Mouse (Mus musculus): ENCODE measurements around the gene Slc35f4. TPM values are rescaled to one million over a fixed set of nuclear protein-coding genes. Genes with fewer than 3 reads are reported as not detected.
"Not testable (repeated sequence)": the region's sequence is repeated elsewhere in the genome, so short reads cannot be mapped to it uniquely, and the experiment has no call there.

Gene Slc35f4
- total RNA-seq, 2 experiments from 2014 or later: not detected

DNA sequence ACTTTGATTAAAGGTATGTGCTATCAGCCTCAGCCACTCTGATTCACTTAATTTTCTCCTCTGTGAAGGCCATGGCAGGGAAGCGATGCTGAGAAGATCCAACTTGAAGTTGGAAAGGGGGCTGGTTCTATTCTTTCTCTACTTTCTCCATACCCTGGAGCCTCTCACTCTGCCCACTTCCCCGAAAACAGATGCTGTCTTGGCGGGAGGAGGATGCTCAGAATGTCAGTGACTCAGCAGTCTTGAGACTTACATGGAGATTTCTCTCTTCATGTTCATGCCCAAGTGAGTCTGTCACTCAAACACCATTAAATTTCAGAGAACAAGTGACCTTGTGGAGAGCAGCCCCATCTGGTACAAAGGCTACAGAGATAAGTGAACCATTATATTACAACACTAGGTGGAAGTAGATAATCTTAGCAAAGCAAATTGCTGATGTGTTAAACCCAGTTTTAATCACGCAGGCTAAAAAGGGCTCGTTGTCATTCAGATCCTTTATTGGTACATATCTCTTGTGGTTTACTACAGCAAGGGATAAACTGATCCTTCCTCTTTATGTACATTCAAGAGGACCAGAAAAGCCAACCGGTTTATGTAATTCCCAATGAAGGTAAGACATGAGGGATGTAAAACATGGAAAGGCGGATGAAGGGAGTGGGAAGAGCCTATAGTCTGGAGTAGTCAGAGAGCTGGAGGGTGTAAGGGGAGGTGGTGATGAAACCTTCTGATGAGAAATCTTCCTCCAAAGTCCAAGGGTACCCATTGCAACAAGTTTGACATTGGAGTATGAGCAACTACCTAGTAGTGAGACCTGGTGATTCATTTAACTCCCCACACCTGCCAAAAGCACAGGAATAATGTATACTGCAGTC, 241.8 kb downstream of the Slc35f4 start:
- ATAC-seq (replicated peaks; ENCODE audit: poor library complexity, severe bottlenecking): no peak

DNA sequence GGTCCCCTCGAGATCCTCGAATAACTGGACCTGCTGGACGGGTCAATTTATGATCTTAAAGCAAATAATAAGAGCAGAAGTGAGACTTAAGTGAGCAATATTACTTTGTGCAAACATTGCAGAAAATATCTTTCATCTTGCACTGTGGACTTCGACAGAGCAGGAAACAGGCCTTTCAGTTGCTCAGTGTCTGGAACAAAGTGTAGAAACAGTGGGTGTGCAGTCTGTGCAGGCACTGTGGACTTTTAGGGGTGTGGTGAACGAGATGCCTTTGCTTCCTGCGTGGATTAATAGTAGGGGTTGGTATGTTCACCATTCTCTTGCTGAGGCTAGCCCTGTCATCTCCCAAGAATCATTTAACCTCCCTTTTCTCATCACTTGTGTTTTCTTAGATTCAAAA, 247.0 kb downstream of the Slc35f4 start:
- no peak for ATAC-seq (replicated peaks; ENCODE audit: poor library complexity, severe bottlenecking)

DNA sequence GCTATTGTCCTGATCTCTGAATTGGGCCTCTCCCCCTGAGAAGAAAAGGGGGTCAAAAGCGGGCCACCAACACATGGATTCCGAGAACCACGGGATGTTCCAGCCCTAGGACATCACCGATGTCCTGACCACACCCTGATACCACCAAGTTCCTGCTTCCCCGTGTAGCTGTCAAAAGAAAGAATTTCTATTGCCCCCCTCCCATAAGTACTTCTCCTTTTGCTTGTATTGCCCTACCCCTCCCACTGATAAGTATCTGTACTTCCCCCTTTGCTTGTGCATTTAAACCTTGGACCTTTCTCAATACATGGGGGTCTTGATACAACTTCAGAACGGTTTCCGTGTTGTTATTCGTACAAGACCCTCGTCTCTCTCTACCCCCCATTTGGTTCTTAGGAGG, 247.4 kb downstream of the Slc35f4 start:
- not testable (repeated sequence) for ATAC-seq (replicated peaks; ENCODE audit: poor library complexity, severe bottlenecking)

DNA sequence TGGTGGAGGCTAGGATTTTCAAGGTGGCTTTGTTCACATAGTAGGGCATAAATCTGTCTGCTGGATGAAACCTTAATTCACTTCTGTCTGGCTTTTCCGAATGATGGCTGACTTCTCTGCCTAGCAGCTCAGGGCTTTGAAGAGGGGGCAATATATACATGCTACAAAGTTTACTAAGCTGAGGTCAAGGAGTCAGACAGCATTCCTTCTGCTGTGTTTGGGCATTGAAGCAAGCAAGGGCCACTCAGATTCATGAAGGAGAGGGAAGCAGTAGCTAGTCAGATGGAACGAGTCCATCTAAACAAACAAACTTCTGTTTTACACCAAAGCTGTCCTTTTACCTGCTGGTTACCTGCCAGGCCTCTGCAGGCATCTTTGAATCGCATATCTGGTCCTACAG, 248.2 kb downstream of the Slc35f4 start:
- no peak for ATAC-seq (replicated peaks; ENCODE audit: poor library complexity, severe bottlenecking)

DNA sequence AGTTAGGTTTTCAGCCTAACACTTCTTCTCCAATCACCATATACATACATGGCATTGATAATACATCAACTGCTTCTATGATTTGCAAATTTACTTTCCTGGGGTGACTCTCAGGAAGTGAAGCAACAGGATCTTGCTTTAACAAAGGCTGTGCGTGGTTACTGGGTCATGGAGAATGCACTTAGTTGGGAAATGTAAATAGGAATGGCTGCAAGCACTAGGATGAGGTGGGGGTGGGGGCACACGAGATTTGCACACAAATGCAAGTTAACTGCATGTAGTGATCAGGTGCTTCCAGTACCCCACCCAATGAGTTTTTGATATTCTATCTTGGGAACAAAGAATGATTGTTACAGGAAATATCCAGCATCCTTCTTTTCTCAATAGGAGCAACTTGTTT, 250.5 kb downstream of the Slc35f4 start:
- no peak for ATAC-seq (replicated peaks; ENCODE audit: poor library complexity, severe bottlenecking)

DNA sequence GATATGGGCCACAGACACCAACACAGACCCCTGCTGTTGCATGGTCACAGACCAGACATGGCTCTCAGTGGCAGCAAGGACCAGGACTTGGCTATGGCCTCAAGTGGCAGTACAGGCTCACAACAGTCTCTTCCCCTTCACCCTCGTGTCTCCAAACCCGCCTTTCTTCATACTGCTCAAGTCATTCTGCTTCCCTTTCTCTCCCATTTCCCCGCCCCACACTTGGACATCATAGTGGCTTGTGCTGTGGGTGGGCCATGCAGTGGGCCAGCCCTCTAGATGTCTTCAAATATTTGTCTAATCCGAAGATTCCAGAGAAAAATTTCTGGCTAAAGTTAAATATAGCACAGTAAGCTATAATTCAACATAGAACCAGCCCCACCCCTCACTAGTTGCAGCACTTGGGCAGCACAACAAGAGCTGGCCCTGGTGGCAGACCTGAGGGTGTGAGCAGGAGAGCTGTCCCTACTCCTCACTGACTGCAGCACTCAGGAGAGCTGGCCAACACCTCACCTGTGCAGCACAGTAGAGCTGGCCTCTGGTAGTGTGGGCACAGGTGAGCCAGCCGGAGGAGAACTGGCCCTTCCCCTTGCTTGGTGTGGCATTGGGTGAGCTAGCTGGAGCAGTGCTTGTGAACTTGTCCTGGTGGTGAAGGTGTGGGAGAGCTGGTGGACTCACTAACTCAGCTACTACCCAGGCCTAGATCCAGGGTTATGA, 260.4 kb downstream of the Slc35f4 start:
- ATAC-seq (replicated peaks; ENCODE audit: poor library complexity, severe bottlenecking): no peak

Measured in granulocyte monocyte progenitor cell, adult 5-6 weeks (primary cell).